Mouse (Mus musculus) lung, embryonic 15.5 days (tissue): Measurements from ENCODE around the gene Fam204a. TPM values are rescaled to one million over a fixed set of nuclear protein-coding genes. Genes with fewer than 3 reads are reported as not detected.

Experiments used
- ATAC-seq: fragments of 200-750 bp; cut with Nextera tagmentation; 2 replicates; pipeline ENCODE4 v1.8.0; 2017; ENCODE audit warnings: moderate number of reproducible peaks, borderline replicate concordance; ENCODE audit not compliant: low FRiP score, low TSS enrichment; ENCODE audit errors: extremely low read depth
- H3K27ac ChIP-seq: fragments of 300-500 bp; sonication (generic); 2 replicates; pipeline ENCODE4 v1.5.1; 2015; ENCODE audit warnings: moderate library complexity, mild to moderate bottlenecking, inconsistent platforms
- H3K27me3 ChIP-seq: fragments of 300-500 bp; sonication (generic); 2 replicates; pipeline ENCODE4 v1.6.1; 2015; ENCODE audit warnings: inconsistent platforms
- H3K36me3 ChIP-seq: fragments of 300-500 bp; sonication (generic); 2 replicates; pipeline ENCODE4 v1.6.1; 2015; ENCODE audit warnings: inconsistent platforms
- H3K4me1 ChIP-seq: fragments of 300-500 bp; sonication (generic); 2 replicates; pipeline ENCODE4 v1.6.1; 2015; ENCODE audit warnings: inconsistent platforms
- H3K4me2 ChIP-seq: fragments of 300-500 bp; sonication (generic); 2 replicates; pipeline ENCODE4 v1.6.1; 2015; ENCODE audit warnings: inconsistent platforms, mild to moderate bottlenecking, moderate library complexity
- H3K4me3 ChIP-seq: fragments of 300-500 bp; sonication (generic); 2 replicates; pipeline ENCODE4 v1.5.1; 2015; ENCODE audit warnings: mild to moderate bottlenecking, inconsistent platforms
- H3K9ac ChIP-seq: fragments of 300-500 bp; sonication (generic); 2 replicates; pipeline ENCODE4 v1.6.1; 2015; ENCODE audit warnings: inconsistent platforms
- H3K9me3 ChIP-seq: fragments of 300-500 bp; sonication (generic); 2 replicates; pipeline ENCODE4 v1.6.1; 2016; ENCODE audit warnings: inconsistent platforms
- WGBS: fragments of 180-500 bp; shearing (Covaris S2); methylation state at CpG from one replicate; pipeline ENCODE4 v1.1.7; 2015; 5-methylcytosine and 5-hydroxymethylcytosine counted together
- polyA plus RNA-seq: library from polyadenylated mRNA; unstranded; fragments of >200 nt; fragmentation: Nextera tagmentation; extraction: Ambion mirVana; gene quantifications from 2 replicates; pipeline ENCODE4 v1.2.1, GENCODE M21; 2015

Fam204a gene
- polyA plus RNA-seq, 1 experiment from 2014 or later = 45.4 TPM

GRCm38 (mm10) chr19:60155266-60155665, 71.2 kb downstream of the Fam204a start:
- no peak for ATAC-seq
- H3K9me3 ChIP-seq = no peaks in the 10 kb centered on the region

DNA sequence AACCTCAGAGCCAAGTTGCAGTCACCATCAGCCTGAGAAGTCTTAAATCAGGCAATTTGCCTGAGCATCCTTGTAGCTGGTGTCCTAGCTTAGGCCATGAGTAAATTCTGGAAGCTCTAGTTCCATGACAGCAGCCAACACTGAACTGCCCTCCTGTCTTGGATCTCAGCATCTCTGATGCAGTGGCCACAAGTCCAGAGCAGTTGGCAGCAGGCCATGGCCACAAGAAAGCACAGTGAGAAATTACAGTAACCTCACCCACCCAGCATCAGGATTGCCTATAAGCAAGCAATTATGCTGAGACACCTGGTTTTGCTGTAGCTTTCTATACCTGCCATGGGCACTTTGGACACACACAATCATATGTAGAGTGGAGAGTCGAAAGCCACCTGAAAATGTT, 73.4 kb downstream of the Fam204a start:
- ATAC-seq = no peak
- Histone ChIP-seq H3K4me2 (no peak overlapping the region), H3K27ac (no peak overlapping the region), H3K4me3 (no peak overlapping the region), H3K36me3 (no peaks in the 10 kb centered on the region), H3K9ac (no peak overlapping the region), H3K27me3 (peaks cover 14% of the 10 kb centered on the region), H3K4me1 (no peaks in the 10 kb centered on the region), H3K9me3 (no peaks in the 10 kb centered on the region)
- 71% methylated on average over 1 of the region's 1 CpGs for WGBS

More at GRCm38 (mm10) chr19:60155266-60155665, 71.2 kb downstream of the Fam204a start:
- H3K36me3 ChIP-seq = no peaks in the 10 kb centered on the region
- no peaks in the 10 kb centered on the region for H3K4me1 ChIP-seq
- WGBS = 82% methylated on average over 5 of the region's 5 CpGs
- H3K9ac ChIP-seq = no peak overlapping the region
- no peak overlapping the region for H3K4me3 ChIP-seq
- H3K4me2 ChIP-seq = no peak overlapping the region
- no peak overlapping the region for H3K27ac ChIP-seq
- H3K27me3 ChIP-seq = peaks cover 4% of the 10 kb centered on the region; the same call in 1 of the 2 replicates

GRCm38 (mm10) chr19:60150056-60150455, 76.4 kb downstream of the Fam204a start:
- 69% methylated on average over 3 of the region's 3 CpGs for whole genome bisulfite sequencing
- Histone ChIP-seq H3K4me2 (no peak overlapping the region), H3K9me3 (no peaks in the 10 kb centered on the region), H3K27me3 (peaks cover 43% of the 10 kb centered on the region), H3K4me3 (no peak overlapping the region), H3K4me1 (no peaks in the 10 kb centered on the region), H3K27ac (no peak overlapping the region), H3K36me3 (no peaks in the 10 kb centered on the region), H3K9ac (no peak overlapping the region)
- no peak for ATAC-seq

GRCm38 (mm10) chr19:60149078-60149960, 77.2 kb downstream of the Fam204a start:
- no peak for ATAC-seq
- H3K4me3 ChIP-seq = no peak overlapping the region
- H3K4me1 ChIP-seq = no peaks in the 10 kb centered on the region
- H3K27me3 ChIP-seq = peaks cover 49% of the 10 kb centered on the region
- H3K27ac ChIP-seq = no peak overlapping the region
- H3K9ac ChIP-seq = no peak overlapping the region
- H3K4me2 ChIP-seq = no peak overlapping the region
- 19% methylated on average over 13 of the region's 13 CpGs for WGBS
- no peaks in the 10 kb centered on the region for H3K36me3 ChIP-seq
- no peaks in the 10 kb centered on the region for H3K9me3 ChIP-seq

Other genes starting within 250 kb of the Fam204a start
- gene Prlhr, start 241.6 kb upstream of the Fam204a start, polyA plus RNA-seq = not detected in 2 replicates